Mouse (Mus musculus): Measurements from ENCODE around the gene Pla2g6.

DNA sequence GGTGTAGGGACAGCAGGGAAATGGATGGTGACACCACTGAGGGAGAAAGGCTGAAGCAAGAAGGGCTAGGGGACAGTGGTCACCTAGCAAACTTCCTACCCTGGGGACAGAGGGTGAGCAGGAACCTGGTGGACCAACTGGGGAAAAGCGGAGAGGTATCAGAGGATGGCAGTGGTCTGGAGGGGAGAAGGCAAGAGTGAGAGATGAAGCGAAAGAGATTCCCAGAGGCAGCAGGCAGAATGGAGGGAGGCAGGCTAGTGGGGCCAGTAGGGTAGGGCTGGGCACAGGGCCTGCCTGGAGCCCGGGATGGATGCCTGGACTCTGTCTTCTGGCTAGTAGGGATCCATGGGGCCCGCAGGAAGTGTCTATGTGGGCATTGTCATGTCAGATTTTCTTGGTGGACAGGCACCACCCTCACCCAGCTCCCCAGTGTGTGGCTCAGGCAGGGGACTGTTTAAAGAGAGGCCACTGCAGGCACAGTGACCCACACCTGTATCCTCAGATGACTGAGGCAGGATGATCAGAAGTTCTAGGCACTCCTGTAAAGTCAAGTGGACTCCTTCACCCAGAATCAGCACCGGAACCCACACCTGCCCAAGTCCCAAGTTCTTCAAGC is 25.6 kb upstream of the Pla2g6 start:
- TF ChIP-seq CTCF (IDR thresholded peaks at IDR 0.05; ENCODE audit: extremely low read depth, insufficient read depth, low read length) (no peak), POLR2A (IDR thresholded peaks at IDR 0.05; ENCODE audit: extremely low read depth, insufficient read depth, low read length) (no peak)

All from cortical plate, adult 2 months (tissue).